Mouse (Mus musculus) urinary bladder, postnatal 25 days (tissue): Measurements from ENCODE around the gene Mphosph9.
"Not testable (repeated sequence)": the region's sequence is repeated elsewhere in the genome, so short reads cannot be mapped to it uniquely, and the experiment has no call there.

Experiments
- DNase-seq: peaks from one replicate; pipeline ENCODE4 v3.0.0; 2022; ENCODE audit warnings: low spot score

The Mphosph9 gene

DNA sequence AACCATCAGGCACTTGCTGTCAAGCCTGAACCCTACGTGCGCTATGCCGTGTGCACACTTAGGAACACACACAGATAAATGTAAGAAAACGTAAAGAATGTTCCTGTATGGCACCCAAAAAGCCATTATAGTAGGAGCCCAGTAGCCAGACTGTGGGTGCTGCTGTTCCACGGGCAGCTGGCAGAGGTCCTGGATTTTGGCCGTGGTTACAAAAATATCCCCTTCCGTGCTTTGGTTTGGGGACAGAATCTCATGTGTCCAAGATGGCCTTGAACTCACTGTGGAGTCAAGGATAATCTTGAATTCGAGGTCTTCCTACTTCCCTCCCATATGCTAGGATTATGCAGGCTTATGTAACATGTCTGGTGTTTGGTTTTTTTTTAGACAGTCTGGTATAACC, 15.1 kb upstream of the Mphosph9 start:
- no peak for DNase-seq

DNA sequence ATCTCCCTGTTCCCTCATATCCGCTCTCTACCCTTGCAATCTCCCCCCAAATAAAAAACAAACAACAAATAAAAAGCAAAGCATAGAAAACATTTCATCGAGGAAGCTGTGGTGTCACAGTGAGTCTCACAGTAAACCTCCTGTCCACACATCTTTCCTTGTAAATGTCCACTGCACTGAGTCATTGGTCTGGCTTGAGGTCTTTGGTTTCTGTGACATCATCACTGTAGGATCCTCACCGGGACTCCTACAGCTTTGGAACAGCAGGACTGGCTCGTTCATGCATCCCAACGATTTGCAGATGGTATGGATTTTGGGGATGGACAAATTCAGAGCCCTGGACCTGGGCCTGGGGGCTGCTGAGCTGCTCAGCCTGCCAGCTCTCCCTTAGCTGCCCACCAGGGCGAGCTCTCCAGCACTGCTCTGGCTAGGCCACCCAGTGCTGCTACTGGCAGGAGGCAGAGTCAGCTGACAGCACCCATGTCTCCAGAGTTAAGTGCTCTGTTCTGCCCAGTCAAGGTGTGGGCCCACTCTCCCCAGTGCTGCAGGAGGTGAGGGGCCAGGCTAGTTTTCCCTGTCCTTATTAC, 14.1 kb upstream of the Mphosph9 start:
- not testable (repeated sequence) for DNase-seq

DNA sequence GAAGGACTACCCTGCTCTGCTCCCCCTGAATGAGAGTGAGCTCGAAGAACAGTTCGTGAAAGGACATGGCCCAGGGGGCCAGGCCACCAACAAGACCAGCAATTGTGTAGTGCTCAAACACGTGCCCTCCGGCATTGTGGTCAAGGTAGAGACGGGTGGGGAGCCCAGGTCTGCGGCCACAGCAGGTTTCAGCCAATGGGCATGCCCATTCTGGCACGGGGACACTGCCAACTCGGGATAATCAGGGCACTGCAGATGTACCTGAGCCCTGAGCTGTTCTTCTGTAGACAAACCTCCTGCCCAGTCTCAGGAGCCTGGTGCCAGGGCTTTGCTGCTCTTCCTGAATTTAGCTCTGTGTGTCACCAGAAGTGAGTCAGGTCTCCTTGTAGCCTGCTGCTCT, 11.0 kb upstream of the Mphosph9 start:
- no peak for DNase-seq

DNA sequence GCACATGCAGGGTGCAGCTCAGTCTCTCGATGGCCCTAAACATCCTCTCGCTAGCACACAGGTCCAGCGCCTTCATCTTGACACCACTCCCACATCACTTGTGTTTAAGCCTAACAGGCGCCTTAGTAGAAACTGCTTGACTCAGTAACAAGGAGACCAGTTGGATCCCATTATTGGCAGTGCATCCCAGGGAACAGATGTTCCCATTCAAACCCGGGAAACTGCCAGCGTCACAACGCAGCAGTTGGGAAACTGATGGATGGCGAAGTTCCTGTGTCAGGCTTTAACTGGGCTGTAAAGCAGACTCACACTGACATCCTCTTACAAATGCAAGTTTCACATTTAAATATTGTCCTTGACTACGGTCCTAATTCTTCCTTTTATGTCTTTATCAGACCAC, 10.1 kb upstream of the Mphosph9 start:
- DNase-seq = no peak

DNA sequence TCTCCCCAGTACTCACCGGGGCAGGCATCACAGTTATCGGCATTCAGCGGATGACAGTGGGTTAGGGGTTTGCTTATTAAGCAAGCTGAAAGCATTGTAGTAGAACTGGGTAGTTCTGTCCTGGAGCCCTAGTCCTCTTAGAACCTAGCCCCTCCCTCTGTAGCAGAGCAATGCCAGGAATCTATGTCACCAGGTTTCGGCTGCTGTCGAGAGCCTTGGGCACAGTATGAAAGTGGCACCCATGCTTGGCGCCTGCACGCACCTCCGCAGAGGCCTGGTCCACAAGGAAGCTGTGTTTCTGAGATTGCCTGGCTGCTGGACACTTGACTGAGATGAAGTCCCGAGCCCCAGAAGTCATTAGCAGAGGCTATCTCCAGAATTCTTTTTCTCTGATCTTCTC, 9.3 kb upstream of the Mphosph9 start:
- no peak for DNase-seq

DNA sequence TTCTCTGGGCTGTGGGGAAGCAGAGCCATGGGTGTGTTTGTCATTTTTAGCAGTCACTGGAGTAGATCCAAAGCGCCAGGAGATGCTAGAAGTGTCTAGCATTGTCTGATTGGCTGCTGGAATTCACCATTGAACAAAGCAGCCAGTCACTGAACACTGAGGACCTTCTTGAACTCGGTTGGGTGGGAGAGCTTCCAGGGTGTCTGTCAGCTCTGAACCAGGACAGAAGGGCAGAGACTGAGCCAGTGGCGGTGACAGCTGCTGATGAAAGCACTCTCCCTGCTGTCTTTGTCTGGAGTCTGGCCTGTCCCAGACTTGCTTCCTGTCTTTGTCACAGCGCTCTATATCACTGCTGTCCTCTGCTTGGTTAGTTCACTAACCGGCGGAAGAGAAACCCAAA, 6.6 kb upstream of the Mphosph9 start:
- DNase-seq = no peak

DNA sequence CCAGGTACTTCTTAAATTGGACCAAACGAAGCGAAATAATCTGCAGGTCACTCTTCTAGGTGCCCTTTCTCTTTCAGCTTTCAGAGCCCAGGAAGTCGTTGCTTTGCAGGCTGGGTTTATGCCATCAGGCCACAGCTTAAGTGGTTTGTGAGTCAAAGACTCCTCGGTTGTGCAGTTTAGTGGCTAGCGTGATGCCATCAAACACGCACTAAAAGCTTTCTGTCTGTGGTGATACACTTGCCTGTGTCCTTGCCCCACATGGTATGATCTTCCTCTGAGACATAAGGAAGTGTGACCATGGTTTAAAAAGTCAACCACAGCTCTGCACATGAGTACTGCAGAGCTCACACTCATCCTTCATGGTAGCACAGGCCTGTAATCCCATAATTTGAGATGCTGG, 2.3 kb upstream of the Mphosph9 start:
- DNase-seq = no peak

DNA sequence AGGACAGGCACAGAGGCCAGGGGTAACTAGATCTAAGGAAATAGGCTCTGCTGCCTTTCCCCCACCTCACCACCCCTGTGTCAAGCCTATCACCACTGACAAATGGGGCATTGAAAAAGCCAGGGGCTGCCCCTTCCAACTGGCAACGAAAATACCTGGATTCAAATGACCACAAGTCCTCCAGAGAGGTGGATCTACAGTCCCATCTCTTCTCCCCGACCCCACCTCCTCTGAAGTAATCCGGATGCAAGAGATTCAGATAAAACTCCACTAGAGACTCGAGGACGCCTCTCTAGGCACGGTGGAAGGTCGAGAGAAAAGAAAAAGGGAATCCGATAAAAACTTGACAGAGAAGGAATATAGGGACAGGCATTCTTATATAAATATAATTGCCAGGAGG, 943 bp downstream of the Mphosph9 start:
- no peak for DNase-seq

DNA sequence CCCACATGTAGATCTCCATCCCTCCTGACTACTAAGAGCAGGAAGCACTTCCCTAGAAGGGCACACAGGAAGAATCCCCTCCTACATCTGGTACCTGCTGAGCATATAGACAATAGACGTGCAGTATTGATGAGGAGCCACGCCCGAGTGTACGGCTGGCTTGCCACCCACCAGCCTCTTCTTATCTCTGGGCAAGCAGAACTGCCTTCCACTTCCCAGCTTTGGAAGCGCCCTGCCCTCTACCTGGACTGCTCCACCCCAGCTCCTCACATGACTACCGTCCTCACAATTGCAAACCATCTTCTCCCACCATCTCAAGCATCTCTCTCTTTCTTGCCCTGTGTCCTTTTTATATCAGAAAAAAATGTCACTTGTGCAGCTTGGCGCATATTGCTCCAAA, 10.1 kb downstream of the Mphosph9 start:
- DNase-seq = no peak

DNA sequence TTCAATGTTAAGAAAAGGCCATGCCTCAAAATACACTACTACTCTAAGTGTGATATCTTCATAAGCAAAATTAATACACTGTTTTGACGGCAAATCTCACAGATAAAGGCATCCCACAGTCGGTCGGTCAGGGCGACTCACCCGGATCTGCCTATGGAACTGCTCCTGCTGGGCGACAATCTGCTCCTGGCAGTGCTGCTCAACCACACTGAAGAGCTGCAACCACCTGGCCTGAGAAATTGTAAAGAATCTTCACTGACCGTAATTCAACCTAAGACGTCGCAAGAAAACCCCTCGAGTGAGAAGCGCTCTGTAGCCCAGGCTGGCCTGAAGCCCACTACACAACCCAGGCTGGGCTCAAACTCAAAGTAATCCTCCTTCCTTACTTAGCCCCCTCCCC, 11.8 kb downstream of the Mphosph9 start:
- no peak for DNase-seq

DNA sequence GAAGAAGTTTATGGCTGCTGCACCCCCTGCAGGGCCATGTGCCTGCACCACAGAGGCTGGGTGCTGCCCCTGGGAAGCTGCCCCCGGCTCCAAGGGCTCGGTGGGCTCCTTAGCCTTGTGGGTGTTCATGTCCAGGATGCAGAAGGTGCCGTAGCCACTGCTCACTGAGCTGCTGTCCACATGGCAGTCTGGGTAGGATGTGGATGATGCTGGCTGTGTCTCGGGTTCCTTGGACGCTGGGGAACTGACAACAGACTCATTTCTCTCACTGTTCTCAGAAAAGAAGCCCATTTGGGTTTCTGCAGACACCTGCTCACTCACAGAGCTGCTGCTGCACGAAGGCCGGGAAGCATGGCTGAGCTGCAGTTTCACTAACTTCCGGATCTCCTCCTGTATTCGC, 12.3 kb downstream of the Mphosph9 start:
- no peak for DNase-seq

DNA sequence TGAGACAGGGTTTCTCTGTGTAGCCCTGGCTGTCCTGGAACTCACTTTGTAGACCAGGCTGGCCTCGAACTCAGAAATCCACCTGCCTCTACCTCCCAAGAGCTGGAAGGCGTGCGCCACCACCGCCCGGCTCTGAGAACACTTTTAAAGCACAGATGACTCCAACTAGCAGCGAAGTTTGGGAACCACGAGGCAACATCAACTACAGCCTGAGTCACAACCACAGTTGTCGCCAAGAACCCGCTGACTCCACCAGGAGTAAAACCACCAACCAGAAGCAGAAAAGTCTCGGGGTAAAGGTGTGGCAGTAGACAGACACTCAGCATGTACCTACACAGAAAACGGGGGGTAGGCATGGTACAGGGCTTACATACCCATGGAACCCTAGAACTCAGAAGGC, 17.7 kb downstream of the Mphosph9 start:
- DNase-seq = no peak

DNA sequence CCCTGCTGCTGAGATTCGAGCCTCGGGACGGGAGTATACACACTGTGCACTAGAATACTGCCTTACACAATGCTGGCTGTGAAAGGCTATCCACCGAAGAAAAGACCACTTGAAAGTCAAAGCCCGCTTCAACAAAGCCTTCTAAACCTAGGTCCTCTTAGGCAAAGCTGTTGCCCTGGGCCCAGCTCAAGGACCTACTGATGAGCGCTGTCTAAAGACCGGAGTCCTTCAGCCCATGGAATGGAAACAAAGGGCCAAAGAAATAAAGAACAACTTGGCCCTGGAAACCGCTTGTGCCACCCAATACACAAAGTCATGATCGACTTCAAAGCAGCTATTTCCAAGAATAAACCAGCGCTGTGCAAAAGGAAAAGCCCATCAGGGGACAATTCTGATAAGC, 18.6 kb downstream of the Mphosph9 start:
- DNase-seq = no peak

DNA sequence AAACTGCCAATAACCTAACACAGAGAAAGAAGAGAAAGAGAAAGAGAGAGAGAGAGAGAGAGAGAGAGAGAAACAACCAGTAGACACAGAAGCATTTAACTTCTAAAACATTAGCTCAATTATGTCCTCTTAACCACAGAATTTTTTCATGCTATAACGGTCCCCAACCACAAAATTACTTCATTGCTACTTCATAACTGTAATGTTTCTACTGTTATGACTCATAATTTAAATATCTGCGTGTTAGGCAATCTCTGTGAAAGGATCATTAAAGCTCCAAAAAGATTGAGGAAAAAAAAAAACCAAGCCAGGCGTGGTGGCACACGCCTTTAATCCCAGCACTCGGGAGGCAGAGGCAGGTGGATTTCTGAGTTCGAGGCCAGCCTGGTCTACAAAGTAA, 24.9 kb downstream of the Mphosph9 start:
- not testable (repeated sequence) for DNase-seq

DNA sequence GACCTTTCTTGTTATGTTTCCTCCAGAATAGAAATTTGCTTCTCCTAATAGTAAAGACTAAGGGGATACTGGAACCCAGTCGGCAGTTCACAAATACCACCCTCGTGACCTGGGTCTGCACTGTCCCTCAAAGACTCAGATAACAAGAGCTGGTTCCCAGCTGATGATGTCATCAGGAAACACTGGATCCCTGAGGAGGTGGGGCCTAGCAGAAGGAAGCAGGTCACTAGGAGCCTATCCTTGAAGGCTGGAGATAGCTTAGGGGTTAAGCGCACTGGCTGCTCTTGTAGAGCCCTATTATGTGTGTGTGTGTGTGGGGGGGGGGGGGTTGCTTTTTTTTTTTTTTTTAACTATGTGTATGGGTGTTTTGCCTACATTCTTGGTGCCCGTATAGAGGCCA, 27.6 kb downstream of the Mphosph9 start:
- no peak for DNase-seq

DNA sequence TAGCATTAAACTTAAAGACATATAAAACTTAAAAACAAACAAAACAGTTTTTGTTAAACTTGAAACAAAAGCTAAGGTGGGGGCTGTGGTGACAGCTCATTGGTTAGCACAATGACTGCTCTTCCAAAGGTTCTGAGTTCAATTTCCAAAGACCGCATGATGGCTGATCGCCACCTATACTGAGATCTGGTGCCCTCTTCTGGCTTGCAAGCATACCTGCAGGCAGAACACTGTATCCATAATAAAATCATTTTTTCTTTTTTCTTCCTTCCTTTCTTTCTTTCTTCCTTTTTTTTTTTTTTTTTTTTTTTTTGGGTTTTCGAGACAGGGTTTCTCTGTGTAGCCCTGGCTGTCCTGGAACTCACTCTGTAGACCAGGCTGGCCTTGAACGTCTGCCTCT, 28.5 kb downstream of the Mphosph9 start:
- DNase-seq = peak; percentile 14

DNA sequence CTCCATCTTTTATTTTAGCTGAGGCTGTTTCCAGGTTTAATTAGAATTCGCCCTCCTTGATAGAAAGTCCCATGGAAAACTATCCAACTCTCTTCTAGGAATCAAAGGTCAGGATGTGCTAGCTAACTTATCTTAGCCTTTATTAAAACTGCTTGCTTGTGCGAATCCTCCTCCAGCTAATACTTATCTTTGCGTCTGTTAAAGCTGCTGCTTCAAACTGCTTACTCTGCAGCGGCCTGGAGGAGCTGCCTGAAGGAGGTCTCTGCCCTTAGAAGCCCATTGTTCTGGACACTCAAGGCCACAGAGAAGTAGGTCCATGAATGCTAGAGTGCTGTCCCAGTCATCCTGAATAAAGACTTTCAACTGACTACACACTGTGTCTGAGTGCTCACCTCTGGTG, 31.3 kb downstream of the Mphosph9 start:
- DNase-seq = no peak

DNA sequence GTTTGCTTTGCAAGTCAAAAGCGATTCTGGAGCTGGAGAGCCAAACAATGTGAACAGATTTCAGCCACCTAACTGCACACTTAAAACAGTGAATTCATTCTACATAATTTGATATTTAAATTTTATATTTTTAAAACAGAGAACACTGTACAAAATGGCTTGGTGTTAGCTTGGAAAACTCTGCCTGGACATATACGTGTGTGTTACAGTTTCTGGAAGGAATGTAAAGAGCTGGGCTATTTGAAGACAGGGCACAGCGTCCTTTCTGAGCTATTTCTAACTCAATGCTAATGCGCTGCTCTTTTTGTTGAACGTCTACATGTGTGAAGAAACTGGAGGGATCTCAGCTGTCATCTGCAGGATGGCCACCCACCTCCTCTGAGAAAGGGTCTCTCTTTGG, 33.8 kb downstream of the Mphosph9 start:
- no peak for DNase-seq

DNA sequence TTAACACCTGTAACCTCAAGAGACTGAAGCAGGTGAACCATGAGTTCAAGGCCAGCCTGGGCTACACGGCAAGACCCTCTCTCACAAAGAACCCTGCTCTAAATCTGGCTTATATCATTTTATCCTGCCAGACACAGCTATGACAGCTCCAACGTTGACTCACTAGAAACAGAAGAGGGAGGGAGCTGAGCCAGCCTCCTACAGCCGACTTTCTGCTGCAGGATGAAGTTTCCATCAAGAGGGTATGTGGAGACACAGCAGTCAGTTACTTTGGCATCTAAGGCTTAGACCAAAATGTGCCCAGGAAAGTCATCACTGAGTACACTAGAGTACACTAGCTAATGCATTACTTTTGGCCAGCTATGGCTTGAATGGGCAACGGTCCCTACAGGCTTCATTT, 37.6 kb downstream of the Mphosph9 start:
- DNase-seq = no peak

DNA sequence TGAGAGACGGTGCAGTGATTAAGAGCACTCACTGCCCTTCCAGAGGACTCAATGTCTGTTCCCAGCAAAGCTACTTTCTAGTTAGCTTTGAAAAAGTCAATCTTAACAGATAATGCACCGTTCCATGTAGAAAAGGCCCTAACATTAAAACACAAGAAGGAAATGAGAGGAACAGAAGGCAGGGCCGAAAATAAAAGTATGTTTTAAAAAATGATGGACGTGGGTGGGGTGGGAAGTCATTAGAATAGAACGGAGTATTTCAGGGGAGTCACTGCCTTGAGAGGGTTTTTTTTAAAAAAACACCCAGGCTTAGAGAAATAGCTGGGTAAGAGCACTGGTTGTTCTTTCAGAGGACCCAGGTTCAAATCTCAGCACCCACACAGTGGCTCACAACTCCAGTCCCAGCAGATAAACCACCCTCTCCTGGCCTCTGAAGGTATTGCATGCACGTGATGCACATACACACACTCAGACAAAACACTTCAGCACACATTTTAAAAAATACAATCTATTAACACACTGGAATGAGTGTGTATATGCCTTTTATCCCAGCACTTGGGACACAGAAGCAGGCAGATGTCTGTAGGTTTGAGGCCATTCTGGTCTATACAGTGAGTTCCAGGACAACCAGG, 40.0 kb downstream of the Mphosph9 start:
- DNase-seq = no peak

DNA sequence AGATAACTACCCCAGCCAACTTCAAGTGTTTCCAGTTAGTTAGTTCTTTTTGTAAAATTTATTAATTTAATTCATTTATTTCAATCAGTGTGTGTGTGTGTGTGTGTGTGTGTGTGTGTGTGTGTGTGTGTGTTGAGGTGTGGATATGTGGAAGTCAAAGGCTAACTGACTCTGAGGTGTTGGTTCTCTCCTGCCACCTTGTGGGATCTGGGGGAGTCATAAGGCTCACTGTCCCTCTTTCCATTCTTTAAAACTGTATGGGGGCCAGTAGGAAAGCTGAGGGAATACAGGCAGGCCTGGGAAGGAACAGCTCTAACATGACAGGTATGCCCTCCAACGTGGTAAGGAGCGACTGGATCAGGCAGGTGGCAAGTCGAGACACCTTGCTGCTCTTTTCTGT, 43.4 kb downstream of the Mphosph9 start:
- DNase-seq = no peak

DNA sequence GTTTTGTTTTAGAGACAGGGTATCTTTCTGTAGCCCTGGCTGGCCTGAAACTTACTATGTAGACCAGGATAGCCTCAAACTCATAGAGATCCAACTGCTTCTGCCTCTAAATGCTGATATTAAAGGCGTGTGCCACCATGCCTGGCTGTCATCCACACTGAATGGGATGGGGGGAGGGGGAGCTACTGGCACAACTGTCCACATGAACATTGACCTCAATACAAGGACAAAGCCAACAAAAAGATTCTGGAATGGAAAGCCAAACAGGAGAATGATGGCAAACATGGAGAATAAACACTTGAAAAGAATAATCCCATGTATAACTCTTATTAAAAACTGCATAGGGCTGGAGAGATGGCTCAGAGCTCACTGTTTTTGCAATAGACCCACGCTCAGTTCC, 44.9 kb downstream of the Mphosph9 start:
- DNase-seq = no peak

DNA sequence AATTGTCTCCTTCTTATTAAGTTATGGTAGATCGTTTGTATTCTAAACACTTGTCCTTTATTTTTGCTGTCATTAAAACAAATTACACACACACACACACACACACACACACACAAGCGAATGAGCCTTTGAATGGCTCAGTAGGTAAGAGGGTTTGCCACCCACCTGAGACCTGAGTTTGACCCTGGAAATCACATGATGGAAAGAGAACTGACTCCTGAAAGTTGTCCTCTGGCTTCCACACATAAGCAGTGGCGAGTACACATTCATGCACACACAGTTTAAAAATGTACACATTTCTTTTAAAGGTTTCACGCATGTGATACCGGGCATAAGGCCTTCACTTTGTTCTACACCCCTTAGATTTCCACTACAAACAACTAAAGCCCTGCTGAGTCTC, 57.5 kb downstream of the Mphosph9 start:
- DNase-seq = no peak

DNA sequence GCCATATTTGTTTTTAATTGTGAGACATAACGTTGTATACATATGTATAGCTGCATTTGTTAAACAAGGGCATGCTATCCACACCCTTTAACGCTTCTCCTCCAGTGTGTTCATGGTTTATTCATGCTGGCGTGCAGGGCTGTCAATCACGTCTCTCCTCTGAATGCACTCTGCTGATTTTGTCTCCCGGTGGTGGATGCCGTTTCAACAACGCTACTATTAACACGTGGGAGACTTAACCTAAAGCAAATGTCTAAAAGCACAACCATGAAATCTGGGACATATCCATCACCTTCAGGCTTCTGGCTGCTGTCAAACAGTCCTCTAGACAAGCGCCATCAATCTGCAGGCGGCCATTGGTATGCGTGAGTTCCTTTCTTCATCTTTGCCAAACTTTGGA, 58.1 kb downstream of the Mphosph9 start:
- no peak for DNase-seq

DNA sequence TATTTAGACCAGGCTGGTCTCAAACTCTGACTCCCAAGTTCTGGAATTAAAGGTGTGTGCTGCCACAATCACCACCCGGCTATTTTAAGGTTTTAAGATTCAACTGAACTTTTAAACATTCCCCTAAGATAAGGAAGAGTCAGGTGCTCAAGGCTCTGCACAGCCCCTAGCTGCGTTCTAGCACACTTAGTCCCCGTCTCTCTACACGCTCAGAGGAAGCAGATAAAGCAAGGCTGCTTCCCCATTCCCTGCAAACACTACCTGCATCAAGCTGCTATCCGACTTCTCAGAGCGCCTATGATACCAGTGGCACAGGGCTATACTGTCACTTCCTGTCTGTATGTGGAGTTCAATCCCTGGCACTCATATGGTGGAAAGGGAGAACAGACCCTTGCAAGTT, 60.1 kb downstream of the Mphosph9 start:
- no peak for DNase-seq
